Comparison of ENCODE assay signal across 10 mouse cellular contexts in the genomic region with DNA sequence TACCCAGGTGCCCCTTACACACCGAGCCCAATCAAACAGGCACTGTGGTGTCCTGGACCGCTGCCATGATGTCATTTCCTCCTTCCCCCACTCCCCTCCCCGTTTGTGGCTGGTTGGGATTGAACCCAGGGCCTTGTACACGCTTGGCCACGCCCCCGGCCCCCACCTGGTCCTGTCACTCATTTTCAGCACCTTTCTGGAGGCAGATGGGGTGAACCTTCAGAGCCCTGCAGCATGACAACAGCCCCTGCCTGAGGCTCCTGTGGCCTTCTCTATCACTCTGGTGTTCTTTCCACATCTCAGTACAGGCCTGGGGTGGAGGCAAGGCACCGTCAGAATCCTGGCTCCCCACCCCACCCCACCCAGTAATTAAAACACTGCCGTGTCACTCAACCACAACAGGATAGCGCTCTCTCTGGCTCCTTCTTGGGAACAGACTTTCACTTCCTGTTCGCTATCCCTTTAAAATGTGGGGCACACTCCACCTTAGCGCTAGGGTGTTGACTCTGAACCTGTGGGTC. TPM values are rescaled to one million over a fixed set of nuclear protein-coding genes. Genes with fewer than 3 reads are reported as not detected.
DNase-seq lines count a peak whose midpoint lies in the region; ATAC-seq lines count a peak whose summit lies in the region.
"Had no signal": no experiment of that assay in that cellular context is flagged by ENCODE, and none has a peak within 500 bp of the region (broad histone marks: within the 10 kb centered on the region; RNA-seq: fewer than 3 reads in every experiment).

No protein-coding gene starts in this region.

- no peaks in the 10 kb centered on the region for H3K27me3 ChIP-seq in neural tube, embryonic 13.5 days
- H3K27me3 ChIP-seq in forebrain, embryonic 13.5 days, result no peaks in the 10 kb centered on the region

- no peak overlapping the region for H3K4me3 ChIP-seq in neural tube, embryonic 13.5 days
- no peak overlapping the region for H3K4me3 ChIP-seq in forebrain, embryonic 13.5 days

- H3K9ac ChIP-seq in neural tube, embryonic 13.5 days, result no peak overlapping the region
- no peak overlapping the region for H3K9ac ChIP-seq in forebrain, embryonic 13.5 days

- H3K36me3 ChIP-seq in neural tube, embryonic 13.5 days, result peaks cover 6% of the 10 kb centered on the region; the same call in 1 of the 2 replicates
- peaks cover 6% of the 10 kb centered on the region for H3K36me3 ChIP-seq in forebrain, embryonic 13.5 days (ENCODE audit: poor library complexity, severe bottlenecking)

- H3K27ac ChIP-seq in neural tube, embryonic 13.5 days (replicated peaks), result 0 out of 2 replicates have a peak overlapping the region, but pooled peaks have one; percentile 2
- H3K27ac ChIP-seq in forebrain, embryonic 13.5 days, result no peak overlapping the region
- H3K27ac ChIP-seq: hindbrain, postnatal 0 days had no signal

- no peak overlapping the region for H3K4me2 ChIP-seq in neural tube, embryonic 13.5 days
- H3K4me2 ChIP-seq in forebrain, embryonic 13.5 days, result no peak overlapping the region

- no peaks in the 10 kb centered on the region for H3K9me3 ChIP-seq in neural tube, embryonic 13.5 days
- H3K9me3 ChIP-seq in forebrain, embryonic 13.5 days (replicated peaks), result no peaks in the 10 kb centered on the region

- no peak for ATAC-seq in neural tube, embryonic 13.5 days (ENCODE audit: low read depth)
- ATAC-seq in megakaryocyte-erythroid progenitor cell, adult 5-6 weeks (replicated peaks; ENCODE audit: low FRiP score, low TSS enrichment, poor library complexity, severe bottlenecking), result peak; percentile 8; the same call in 1 of the 2 replicates
- ATAC-seq in forebrain, embryonic 13.5 days, result no peak
- ATAC-seq: hindbrain, postnatal 0 days had no signal

- WGBS in neural tube, embryonic 13.5 days, result 79% methylated on average over 11 of the region's 11 CpGs
- WGBS in forebrain, embryonic 13.5 days, result 83% methylated on average over 11 of the region's 11 CpGs

- peaks cover 66% of the 10 kb centered on the region for H3K4me1 ChIP-seq in neural tube, embryonic 13.5 days (replicated peaks)
- H3K4me1 ChIP-seq in forebrain, embryonic 13.5 days, result peaks cover 28% of the 10 kb centered on the region

- no peak for DNase-seq in neural tube, embryonic 10.5 days (ENCODE audit: extremely low spot score, low spot score)
- peak; percentile 61 for DNase-seq in induced T-regulatory cell, adult 2 months (ENCODE audit: low read depth)
- DNase-seq in MN1 (ENCODE audit: low spot score), result no peak
- no peak for DNase-seq in layer of hippocampus, adult 11-12 months (ENCODE audit: low spot score)
- DNase-seq: gastrocnemius, postnatal 25 days; lung, postnatal 4 days had no signal

RNA-seq across cellular contexts. Expression of gene Tpcn1, which starts 11.6 kb away (rescaled TPM):
- polyA plus RNA-seq in neural tube, embryonic 13.5 days (2015; fragmentation: Nextera tagmentation; extraction: Ambion mirVana), result 22.4 and 22.5 TPM in 2 replicates
- 71.7 and 84.7 TPM in 2 replicates for total RNA-seq in megakaryocyte-erythroid progenitor cell, adult 5-6 weeks (2014; fragmentation: Nextera tagmentation)
- total RNA-seq in megakaryocyte-erythroid progenitor cell, adult 5-6 weeks (2017), result 16.0 and 19.1 TPM in 2 replicates
- 14.8 and 15.8 TPM in 2 replicates for polyA plus RNA-seq in forebrain, embryonic 13.5 days (2015; fragmentation: Nextera tagmentation; extraction: Ambion mirVana)

RNA-seq across cellular contexts. Expression of gene Iqcd, which starts 12.0 kb away (rescaled TPM):
- 0.94 and 1.0 TPM in 2 replicates for polyA plus RNA-seq in neural tube, embryonic 13.5 days (2015; fragmentation: Nextera tagmentation; extraction: Ambion mirVana)
- 6.4 and 9.0 TPM in 2 replicates for total RNA-seq in megakaryocyte-erythroid progenitor cell, adult 5-6 weeks (2014; fragmentation: Nextera tagmentation)
- total RNA-seq in megakaryocyte-erythroid progenitor cell, adult 5-6 weeks (2017), result 6.3 and 7.9 TPM in 2 replicates
- polyA plus RNA-seq in forebrain, embryonic 13.5 days (2015; fragmentation: Nextera tagmentation; extraction: Ambion mirVana), result 1.1 and 2.3 TPM in 2 replicates

RNA-seq across cellular contexts. Expression of gene Rita1, which starts 35.5 kb away (rescaled TPM):
- 19.9 and 25.1 TPM in 2 replicates for polyA plus RNA-seq in neural tube, embryonic 13.5 days (2015; fragmentation: Nextera tagmentation; extraction: Ambion mirVana)
- total RNA-seq in megakaryocyte-erythroid progenitor cell, adult 5-6 weeks (2014; fragmentation: Nextera tagmentation), result 9.9 and 11.8 TPM in 2 replicates
- 5.5 and 6.9 TPM in 2 replicates for total RNA-seq in megakaryocyte-erythroid progenitor cell, adult 5-6 weeks (2017)
- polyA plus RNA-seq in forebrain, embryonic 13.5 days (2015; fragmentation: Nextera tagmentation; extraction: Ambion mirVana), result 19.0 TPM in 2 replicates

RNA-seq across cellular contexts. Expression of gene Ddx54, which starts 35.7 kb away (rescaled TPM):
- 44.6 and 45.7 TPM in 2 replicates for polyA plus RNA-seq in neural tube, embryonic 13.5 days (2015; fragmentation: Nextera tagmentation; extraction: Ambion mirVana)
- 28.3 and 41.7 TPM in 2 replicates for total RNA-seq in megakaryocyte-erythroid progenitor cell, adult 5-6 weeks (2014; fragmentation: Nextera tagmentation)
- 40.4 and 40.6 TPM in 2 replicates for total RNA-seq in megakaryocyte-erythroid progenitor cell, adult 5-6 weeks (2017)
- 45.3 and 48.0 TPM in 2 replicates for polyA plus RNA-seq in forebrain, embryonic 13.5 days (2015; fragmentation: Nextera tagmentation; extraction: Ambion mirVana)

RNA-seq across cellular contexts. Expression of gene Cfap73, which starts 57.2 kb away (rescaled TPM):
- polyA plus RNA-seq in neural tube, embryonic 13.5 days (2015; fragmentation: Nextera tagmentation; extraction: Ambion mirVana), result not detected in 2 replicates
- not detected in 2 replicates for total RNA-seq in megakaryocyte-erythroid progenitor cell, adult 5-6 weeks (2014; fragmentation: Nextera tagmentation)
- not detected in 2 replicates for total RNA-seq in megakaryocyte-erythroid progenitor cell, adult 5-6 weeks (2017)
- 0.65 TPM in 1 of 2 replicates, not detected in the other for polyA plus RNA-seq in forebrain, embryonic 13.5 days (2015; fragmentation: Nextera tagmentation; extraction: Ambion mirVana)
- total RNA-seq: gastrocnemius, postnatal 25 days had no signal
